Comparison of ENCODE assay signal across 9 mouse cellular contexts in the genomic region with DNA sequence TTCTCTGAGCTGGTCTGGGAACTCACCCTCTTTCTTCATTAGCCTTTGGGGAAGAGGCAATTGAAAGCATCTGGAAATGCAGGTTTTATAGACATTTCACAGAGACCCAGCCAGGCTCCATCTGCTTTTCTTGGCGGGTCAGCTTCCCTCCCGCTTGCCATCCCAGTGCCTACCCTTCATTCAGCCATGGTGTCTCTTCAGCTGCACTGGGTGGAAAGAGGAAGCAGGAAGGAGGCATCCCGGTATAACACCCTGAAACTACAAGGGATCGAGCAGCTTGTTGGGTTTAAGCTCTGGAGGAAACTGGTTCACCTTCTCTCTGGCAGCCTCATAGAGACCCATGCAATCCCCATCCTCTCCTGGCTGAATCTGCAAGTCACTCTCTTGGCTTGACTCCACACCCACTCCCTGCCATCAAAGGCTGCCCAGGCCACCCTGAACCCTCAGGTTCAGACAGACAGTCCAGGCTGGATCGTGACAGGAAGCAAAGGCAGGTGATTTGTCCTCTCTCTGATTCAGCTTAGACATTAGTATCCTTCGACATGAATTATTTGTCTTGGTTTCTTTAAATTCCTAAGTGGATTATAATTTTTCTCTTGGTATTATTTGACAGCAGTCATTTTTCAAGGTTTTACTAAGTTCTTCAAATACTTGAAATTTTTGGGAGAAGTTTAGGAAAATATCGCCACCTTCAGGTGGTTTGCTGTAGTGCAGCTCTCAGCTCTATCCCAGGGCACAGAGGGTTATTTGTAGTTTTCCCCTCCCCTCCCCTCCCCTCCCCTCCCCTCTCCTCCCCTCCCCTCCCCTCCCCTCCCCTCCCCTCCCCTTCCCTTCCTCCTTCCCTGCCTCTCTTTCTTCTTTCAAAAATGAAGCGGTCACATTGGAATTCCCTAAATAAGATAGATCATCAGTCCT.
DNase-seq lines count a peak whose midpoint lies in the region; ATAC-seq lines count a peak whose summit lies in the region.
"Had no signal": no experiment of that assay in that cellular context is flagged by ENCODE, and none has a peak within 500 bp of the region (broad histone marks: within the 10 kb centered on the region; RNA-seq: fewer than 3 reads in every experiment).

No protein-coding gene starts in this region.

- H3K9ac ChIP-seq in forebrain, embryonic 13.5 days = no peak overlapping the region
- no peak overlapping the region for H3K9ac ChIP-seq in hindbrain, embryonic 16.5 days (ENCODE audit: low read depth, low read length)
- H3K9ac ChIP-seq: stomach, embryonic 15.5 days had no signal

- H3K4me3 ChIP-seq in forebrain, embryonic 13.5 days = no peak overlapping the region
- no peak overlapping the region for H3K4me3 ChIP-seq in hindbrain, embryonic 16.5 days (ENCODE audit: low read length)
- H3K4me3 ChIP-seq: stomach, embryonic 15.5 days had no signal

- H3K4me2 ChIP-seq in forebrain, embryonic 13.5 days = no peak overlapping the region
- H3K4me2 ChIP-seq in hindbrain, embryonic 16.5 days (ENCODE audit: low read length) = no peak overlapping the region
- H3K4me2 ChIP-seq: stomach, embryonic 15.5 days had no signal

- H3K27me3 ChIP-seq in forebrain, embryonic 13.5 days = no peaks in the 10 kb centered on the region
- no peaks in the 10 kb centered on the region; the same call in 1 of the 2 replicates for H3K27me3 ChIP-seq in hindbrain, embryonic 16.5 days (replicated peaks; ENCODE audit: control insufficient read depth, insufficient read depth, low read length)
- H3K27me3 ChIP-seq: stomach, embryonic 15.5 days had no signal

- ATAC-seq in forebrain, embryonic 13.5 days = 0 out of 2 replicates have a peak, but pooled peaks have one; percentile 33
- ATAC-seq in hindbrain, embryonic 16.5 days = 0 out of 2 replicates have a peak, but pooled peaks have one; percentile 45

- intact Hi-C loops in left cerebral cortex, postnatal 4 days (cut with DNase I) = loop anchor here (5.0 to 10.0 kb wide), 3 partner anchors 184 to 467 kb away; no protein-coding TSS in a partner anchor

- H3K4me1 ChIP-seq in forebrain, embryonic 13.5 days = no peaks in the 10 kb centered on the region; the same call in 1 of the 2 replicates
- H3K4me1 ChIP-seq in hindbrain, embryonic 16.5 days (ENCODE audit: control insufficient read depth, insufficient read depth, low read depth, low read length) = peaks cover 3% of the 10 kb centered on the region; the same call in 1 of the 2 replicates

- 49% methylated on average over 8 of the region's 8 CpGs for WGBS in forebrain, embryonic 13.5 days
- 45% methylated on average over 7 of the region's 8 CpGs for WGBS in hindbrain, embryonic 16.5 days

- peak; percentile 57 for DNase-seq in urinary bladder, postnatal 25 days (ENCODE audit: low spot score)
- DNase-seq in urinary bladder, adult 2 months (ENCODE audit: low spot score) = no peak
- peak; percentile 40 for DNase-seq in cerebellum, adult 11-12 months
- peak; percentile 71 for DNase-seq in left cerebral cortex, postnatal 4 days
- DNase-seq in neural tube, embryonic 10.5 days (ENCODE audit: extremely low spot score, low spot score) = peak; percentile 77
- DNase-seq in natural killer cell, adult 2 months (ENCODE audit: low spot score in 2 of 2) = no peak

- H3K36me3 ChIP-seq in forebrain, embryonic 13.5 days (ENCODE audit: poor library complexity, severe bottlenecking) = peaks cover 6% of the 10 kb centered on the region
- H3K36me3 ChIP-seq in hindbrain, embryonic 16.5 days (ENCODE audit: control insufficient read depth, insufficient read depth, low read length) = no peaks in the 10 kb centered on the region

- no peaks in the 10 kb centered on the region for H3K9me3 ChIP-seq in forebrain, embryonic 13.5 days (replicated peaks)
- H3K9me3 ChIP-seq in hindbrain, embryonic 16.5 days (ENCODE audit: control insufficient read depth, low read length) = no peaks in the 10 kb centered on the region
- H3K9me3 ChIP-seq: stomach, embryonic 15.5 days had no signal

- no peak overlapping the region; the same call in 1 of the 2 replicates for H3K27ac ChIP-seq in forebrain, embryonic 13.5 days
- H3K27ac ChIP-seq in hindbrain, embryonic 16.5 days (ENCODE audit: low read depth, low read length) = peak overlapping the region; percentile 30; the same call in 1 of the 2 replicates
- H3K27ac ChIP-seq: stomach, embryonic 15.5 days had no signal

Comparison
In these comparisons a context has a peak if more than half of its experiments do, and no peak if none do; other contexts are left out.
1. DNase-seq: peak in urinary bladder, postnatal 25 days (single experiment), cerebellum, adult 11-12 months (single experiment), left cerebral cortex, postnatal 4 days (single experiment) and neural tube, embryonic 10.5 days (single experiment); none in urinary bladder, adult 2 months (single experiment) and natural killer cell, adult 2 months (0 of 2).